Mouse (Mus musculus): ENCODE data around the gene Sept9.
A peak's percentile ranks its signal among the peaks of the same experiment; 100 is the strongest.

Sept9 gene

DNA sequence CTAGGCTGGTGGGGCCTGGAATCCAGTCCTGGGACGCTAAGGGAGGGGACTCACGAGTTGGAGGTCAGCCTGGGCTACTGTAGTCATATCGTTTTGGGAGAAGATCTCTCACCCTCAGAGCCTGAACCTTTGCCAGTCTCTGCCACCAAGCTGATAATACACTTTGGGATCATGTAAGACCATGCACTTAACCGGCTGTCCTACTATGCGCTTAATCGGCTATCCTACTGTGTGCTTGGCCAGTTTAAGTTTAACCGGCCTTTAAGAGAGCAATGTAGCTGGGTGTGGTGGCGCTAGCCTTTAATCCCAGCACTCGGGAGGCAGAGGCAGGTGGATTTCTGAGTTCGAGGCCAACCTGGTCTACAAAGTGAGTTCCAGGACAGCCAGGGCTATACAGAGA, 173.1 kb downstream of the Sept9 start:
- DNase-seq (ENCODE audit: low read depth, low spot score): no peak

DNA sequence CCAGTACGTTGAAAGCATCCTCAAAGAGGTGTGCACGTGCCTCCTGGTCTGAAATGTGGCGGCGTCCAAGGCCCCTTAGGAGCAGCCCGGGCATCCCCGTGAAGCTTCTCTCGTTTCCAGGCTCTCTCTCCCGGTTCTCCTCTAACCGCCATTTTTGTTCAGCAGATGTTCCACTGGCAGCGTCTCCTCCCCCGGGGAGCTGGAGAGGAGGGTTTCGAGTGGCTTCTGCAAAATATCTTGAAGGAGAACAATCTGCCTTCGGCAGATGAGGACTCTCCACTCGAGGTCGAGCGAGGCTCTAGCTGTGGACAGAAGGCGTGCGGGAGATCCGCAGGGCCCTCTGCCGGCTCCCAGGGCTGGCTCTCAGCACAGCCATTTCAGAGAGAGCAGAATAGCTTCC, 173.7 kb downstream of the Sept9 start:
- DNase-seq (ENCODE audit: low read depth, low spot score): no peak

DNA sequence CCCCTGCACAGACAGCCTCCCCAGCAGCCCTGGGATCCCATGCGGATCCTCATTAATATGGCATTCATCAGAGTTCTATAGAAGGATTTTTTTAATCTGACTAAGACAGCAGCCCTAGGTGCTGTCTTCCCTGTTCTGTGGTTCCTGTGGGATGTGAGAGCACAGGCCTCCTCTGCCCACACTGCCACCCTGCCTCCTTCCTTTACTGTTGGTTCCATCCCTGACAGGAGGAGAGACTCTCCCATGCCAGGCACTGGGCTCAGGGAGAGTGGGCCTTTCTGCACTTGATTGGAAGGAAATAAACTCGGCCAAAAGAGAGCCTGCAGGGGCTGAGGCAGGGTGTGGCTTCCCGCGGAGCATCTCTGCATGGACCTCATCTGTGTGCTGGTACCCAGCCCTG, 174.4 kb downstream of the Sept9 start:
- DNase-seq (ENCODE audit: low read depth, low spot score): no peak

DNA sequence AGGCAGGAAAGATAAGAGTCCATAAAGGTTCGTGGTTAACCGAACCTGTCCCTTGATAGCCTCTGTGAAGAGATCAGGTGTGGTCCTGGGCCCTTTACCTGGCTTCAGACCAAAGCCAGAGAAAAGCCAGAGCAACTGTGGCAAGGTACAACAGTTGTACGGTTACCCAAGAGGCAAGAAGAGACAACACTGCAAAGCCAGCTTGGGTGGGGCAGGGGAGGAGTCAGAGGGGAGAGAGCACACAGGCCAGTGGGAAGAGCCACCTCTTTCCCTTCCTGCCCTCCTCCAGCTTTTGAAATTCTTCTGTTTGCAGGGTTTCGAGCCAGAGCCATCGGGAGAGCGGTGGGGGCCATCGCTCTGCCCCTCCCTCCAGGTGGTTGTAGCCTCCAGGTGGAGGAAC, 174.8 kb downstream of the Sept9 start:
- DNase-seq (ENCODE audit: low read depth, low spot score): no peak

DNA sequence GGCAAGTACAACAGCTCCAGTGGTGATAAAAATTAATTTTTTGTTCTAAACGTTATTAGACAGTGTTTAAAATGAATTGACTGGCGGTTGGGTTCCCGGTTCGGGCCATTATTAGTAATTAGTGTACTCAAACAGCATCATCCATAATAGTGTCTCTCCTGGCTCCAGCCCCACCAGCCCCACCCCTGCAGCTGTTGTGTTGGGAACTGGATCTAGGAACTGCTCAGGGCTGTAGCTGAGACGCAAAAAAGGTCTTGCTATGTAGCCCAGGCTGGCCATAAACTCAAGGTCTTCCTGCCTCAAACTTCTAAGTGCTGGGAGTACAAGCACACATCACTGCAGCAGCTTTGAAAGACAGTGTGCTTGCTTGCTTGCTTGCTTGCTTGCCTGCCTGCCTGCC, 180.3 kb downstream of the Sept9 start:
- no peak for DNase-seq (ENCODE audit: low read depth, low spot score)

DNA sequence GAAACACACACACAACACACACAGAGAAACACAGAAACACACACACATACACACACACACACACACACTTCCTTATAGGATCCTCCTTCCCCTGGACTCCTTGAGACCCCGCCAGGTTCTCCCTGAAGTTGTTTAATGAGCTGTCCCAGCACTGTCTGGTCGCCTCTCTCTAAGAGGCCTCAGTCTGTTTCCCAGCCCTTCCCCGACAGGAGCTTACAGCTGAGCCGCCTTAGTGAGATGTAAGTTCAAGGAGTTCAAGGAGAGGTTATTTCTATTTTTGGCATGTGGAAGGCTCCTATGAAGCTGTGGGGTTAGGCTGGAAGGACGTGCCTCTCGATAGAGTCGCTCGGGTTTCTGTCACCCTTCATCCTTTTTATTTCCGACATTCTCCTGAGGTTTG, 184.8 kb downstream of the Sept9 start:
- DNase-seq (ENCODE audit: low read depth, low spot score): peak; percentile 89

DNA sequence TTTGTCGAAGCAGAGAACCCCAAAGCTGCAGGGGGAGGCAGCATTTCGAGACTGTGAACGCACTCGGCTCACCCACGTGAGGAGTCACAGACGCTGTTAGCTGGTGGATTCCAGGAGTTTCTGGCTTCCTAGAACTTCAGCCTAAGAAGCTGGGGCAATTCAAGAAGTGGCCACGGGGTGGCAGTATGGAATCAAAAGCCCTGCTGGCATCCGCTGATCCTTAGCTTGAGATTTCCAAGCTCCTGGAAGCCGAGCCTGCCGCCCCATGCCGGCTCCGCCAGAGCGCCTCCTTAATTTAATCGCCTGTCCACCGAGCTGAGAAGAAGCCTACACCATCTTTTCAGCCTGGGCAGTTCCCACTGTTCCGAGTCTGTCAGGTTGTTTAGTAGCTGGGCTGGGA, 185.4 kb downstream of the Sept9 start:
- DNase-seq (ENCODE audit: low read depth, low spot score): peak; percentile 84

DNA sequence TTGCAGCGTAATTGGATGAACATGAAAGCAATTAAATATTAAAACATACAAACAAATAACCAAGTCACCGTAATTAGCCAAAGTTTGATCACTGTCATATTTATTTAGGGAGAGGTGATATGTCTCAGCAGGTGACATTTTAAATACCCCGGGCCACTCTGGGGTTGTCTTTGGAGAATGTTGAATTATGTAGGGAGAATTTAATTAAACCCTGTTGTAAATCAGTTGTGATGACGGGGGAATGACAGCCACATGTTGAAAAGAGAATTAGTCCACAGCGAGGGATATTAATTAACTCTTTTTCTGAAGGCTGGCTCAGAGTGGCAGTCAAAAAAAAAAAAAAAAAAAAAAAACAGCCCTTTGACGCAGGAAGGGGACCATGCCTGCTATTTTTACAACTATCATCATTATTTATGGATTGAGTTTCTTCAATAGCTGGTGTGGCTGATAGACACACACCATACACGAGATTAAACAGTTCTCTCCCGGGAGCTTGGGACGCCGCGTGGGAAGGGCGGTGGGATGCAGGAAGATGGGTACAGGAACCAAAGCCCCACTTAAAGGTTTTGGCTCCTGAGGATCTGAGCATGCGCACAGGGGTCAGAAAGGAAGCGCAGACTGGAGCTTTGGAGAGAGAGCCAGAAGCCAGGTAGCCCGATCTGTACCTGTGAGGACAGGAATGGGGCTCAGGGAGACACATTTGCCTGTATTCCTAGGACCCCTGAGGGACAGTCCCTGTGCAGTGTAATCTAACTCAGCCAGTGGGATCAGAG, 186.1 kb downstream of the Sept9 start:
- no peak for DNase-seq (ENCODE audit: low read depth, low spot score)

DNA sequence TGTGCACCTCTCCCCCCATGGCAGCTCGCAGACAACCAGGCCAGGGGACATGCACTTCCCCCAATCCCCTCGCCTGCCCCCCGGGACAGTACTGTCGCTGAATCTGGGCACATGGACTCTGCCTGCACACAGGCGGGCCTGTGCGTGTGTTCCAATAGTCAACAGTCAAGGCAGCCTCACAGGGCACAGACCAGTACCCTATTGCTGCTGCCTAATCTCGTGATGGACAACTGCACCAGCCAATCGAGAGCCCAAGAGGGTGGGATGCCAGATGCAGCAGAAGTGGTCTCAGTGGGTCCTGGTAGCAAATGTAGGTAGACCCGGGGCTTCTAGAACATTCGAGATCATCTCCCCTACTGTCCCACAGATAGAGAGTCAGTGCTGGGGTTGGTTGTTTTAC, 187.8 kb downstream of the Sept9 start:
- DNase-seq (ENCODE audit: low read depth, low spot score): no peak

DNA sequence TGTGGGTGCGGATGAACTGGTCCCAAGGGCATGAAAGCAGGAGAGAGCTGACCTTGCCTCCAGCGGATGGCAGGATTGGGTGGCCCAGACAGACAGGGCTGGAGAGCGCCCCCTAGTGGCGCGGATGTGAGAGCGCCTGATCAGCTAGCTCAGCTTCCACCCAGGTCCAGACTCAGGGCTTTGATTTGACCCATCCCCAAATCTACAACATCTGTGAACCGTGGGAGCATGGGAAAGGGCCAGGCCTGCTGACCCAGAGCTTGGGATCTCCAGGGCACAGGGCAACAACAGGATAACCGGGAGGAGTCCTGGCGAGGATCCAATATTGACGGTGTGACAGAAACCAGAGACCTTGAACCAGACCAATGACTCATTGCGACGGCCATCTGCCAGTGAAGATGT, 190.5 kb downstream of the Sept9 start:
- no peak for DNase-seq (ENCODE audit: low read depth, low spot score)

DNA sequence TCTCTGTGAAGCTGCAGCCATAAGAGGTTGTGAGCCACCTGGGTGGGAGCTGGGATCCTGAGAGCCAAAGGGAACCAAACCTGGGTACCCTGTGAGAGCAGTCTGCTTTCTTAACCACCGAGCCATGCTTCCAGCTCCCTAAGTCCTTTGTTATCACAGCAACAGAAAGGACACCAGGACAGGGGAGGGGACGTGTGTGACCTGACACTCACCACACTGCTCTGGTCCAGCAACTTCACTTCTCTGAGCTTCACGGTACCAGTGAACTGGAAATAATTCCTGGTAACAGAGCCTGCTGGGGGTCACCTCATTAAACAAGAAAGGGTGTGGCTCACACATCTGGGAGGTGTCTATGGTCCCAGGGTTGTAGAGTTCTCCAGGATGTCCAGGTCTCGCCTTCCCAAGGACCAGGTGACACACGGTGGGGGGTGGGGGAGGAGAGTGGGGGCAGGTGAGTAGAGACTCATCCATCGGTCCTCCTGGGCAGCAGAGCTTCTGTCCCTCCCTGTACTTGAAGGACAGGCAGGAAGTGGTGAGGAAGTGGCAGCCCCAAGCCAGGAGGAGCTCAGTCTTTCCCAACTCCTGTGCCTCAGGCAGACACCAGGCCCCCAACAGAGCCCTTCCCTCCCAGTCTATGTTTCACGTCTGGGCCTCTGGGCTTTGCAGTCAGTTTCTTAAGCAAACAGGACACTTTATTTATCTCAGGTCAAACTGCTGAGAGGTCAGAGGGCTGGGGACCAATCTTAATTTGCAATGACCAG, 191.5 kb downstream of the Sept9 start:
- no peak for DNase-seq (ENCODE audit: low read depth, low spot score)

DNA sequence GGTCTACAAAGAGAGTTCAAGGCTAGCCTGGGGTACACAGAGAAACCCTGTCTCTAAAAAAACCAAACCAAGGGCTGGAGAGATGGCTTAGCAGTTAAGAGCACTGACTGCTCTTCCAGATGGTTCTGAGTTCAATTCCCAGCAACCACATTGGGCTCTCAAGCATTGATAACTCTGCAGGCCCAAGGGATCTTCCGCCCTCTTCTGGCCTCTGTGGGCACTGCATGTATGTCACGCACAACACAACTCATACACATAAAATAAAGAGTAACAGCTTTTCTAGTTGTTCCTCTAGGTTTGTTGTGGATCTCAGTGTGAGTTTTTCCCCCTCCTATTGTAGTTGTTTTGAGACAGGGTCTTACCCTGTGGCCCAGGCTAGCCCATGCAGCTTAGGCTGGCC, 192.8 kb downstream of the Sept9 start:
- DNase-seq (ENCODE audit: low read depth, low spot score): no peak

DNA sequence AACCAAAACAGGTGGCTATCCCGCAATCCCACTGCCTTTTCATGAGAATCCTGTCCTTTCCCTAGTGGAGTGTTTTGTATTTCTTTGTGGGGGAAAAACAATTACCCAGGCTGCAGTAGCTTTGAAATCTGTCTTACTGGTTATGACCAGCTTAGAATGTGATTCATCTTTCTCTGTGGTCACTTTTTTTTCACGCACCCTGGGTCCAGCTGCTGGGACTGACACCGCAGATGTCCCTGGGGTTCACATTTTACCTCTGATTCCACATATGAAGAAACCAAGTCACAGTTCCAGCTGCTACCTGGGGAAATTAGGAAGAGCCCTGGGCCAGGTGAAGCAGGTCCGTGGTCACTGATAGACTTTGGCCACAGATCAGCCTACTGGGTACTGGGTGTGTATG, 194.3 kb downstream of the Sept9 start:
- DNase-seq (ENCODE audit: low read depth, low spot score): no peak

DNA sequence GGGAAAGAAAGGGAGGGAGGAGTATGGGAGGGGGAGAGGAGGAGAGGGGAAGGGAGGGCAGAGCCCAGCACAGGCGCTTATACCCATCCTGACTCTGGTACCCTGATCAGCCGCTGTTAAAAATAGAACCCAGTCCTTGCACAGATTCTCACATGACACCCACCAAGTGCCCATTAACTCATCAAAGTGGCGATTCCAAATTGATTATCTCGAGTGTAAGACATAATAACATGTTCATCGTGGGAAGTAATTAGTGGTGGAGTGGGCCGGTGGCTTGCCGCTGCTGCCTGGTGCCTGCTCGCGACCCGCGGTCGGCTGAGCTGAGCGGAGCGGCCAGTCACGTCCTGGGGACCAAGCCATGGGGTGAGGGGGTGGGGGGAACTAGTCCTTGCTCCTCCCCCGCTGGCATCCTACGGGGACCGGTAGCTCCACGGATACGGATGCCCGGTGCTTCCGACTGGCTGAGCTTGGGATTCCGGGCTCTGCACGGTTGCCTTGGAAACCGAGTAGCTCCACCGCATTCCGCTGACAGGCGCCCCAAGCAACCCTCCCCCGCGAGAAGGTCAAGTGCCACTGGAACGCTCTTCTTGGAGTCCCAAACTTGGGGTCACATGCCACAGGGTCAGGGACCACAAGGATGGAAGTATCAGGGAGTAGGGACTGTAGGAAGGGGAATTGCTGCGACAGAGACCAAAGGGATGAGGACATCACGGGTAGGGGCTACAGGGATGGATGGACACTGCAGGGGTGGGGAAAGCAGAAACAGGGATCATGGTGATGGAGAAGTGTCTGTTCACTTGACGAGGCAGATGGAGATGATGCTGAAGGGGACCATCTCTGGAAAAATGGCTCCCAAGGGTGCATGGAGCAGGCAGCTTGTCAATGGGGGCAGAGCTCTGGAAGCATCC, 195.0 kb downstream of the Sept9 start:
- no peak for DNase-seq (ENCODE audit: low read depth, low spot score)

DNA sequence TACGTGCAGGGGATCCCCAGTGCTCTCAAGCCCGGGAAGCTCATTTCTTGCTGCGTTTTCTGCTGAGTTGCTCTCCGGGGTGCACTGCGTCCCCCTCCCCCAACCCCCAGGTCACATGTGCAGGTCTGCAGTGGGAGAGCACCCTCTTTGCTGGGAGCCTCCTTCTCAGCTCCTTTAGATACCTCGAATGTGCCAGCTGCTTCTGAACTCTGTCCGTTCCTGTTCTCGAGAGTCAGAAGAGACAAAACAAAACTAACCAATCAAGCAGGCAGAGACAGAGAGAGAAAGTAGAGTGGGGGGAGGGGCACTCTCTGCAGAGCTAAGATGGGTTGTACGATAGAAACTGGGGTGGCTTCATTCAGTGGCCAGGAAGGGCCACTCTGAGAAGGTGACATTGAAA, 195.8 kb downstream of the Sept9 start:
- DNase-seq (ENCODE audit: low read depth, low spot score): no peak

DNA sequence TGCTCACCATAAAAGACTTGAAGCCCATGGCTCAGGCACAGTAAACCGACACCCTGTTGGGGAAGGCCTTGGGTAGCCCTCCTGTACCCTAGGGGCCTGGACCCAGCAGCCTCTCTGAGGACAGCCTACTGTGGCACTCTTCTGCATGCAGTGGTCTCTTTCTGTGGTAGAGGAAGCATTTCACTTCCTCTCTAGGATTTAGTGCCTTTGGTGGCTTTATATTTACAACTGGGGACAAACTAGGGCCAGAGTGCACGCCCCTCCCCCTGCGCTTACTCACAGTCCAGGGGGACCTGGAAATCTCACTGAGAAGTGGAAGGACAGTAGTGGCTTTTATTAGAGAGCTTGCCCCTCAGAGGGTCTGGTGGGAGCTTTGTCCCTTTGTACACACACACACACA, 197.5 kb downstream of the Sept9 start:
- DNase-seq (ENCODE audit: low read depth, low spot score): no peak

DNA sequence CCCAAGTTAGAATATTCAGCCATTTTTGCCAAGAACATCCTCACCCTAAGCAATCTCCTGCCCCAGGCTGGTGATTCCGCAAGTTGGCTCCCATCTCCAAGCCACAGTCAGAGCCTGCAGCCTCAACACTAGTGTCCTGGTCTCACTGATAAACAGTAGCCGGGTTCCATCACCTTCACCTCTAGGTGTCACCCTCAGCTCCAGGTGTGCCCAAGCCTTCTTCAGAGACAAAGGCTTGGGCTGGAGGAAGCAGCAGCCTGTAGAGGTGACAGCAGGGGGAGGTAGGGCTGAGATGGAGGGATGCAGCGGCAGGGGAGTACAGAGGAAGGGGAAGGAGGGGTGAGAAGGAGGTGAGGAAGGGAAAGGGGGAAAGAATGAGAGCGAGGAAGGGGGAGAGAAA, 198.3 kb downstream of the Sept9 start:
- DNase-seq (ENCODE audit: low read depth, low spot score): no peak

DNA sequence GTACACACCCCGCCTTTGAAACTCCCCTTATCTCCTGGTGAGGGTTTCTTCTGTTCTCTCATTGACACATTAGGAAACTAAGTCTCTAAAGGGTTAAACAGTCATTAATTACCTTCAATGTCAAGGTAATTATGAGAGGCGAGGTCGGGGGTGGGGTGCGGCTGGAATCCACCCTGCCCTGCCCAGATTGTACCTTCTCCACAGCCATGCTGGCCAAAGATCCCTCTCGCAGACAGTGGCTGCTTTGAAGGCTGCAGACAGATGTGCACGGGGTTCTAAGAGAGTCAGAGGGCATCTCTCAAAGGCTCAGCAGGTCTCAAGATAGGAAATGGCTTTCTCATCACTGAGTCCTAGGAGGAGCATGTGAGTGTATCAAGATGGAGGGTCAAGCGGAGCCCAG, 198.7 kb downstream of the Sept9 start:
- no peak for DNase-seq (ENCODE audit: low read depth, low spot score)

DNA sequence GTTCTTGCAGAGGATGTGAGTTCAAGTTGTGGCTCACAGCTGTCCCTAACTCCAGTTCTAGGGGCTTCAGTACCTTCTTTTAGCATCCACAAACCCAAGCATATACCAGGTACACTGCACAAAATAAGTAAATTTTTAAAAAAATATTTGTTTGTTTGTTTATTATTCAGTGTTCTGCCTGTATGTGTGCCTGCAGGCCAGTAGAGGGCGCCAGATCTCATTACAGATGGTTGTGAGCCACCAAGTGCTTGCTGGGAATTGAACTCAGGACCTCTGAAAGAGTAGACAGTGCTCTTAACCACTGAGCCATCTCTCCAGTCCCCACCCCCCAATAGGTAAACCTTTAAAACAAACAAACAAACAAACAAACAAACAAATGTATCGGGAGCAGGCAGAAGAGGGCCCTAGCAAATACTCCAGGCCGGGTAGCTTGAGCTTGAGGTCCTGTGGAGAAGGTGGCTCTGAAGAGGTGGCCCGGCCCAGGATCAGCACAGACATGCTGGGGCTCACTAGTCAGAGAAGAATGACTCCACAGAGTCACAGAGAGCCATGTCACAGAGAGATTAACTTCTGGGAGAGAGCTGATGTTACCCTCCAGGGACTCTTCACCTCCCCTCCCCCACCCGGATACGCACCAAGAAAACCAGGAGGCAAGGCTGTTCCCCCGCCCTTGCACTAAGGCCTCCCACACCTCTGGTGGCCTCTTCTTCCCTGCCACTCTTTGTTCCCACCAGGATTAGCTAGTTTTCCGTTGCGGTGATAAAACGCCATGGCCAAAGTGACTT, 202.3 kb downstream of the Sept9 start:
- no peak for DNase-seq (ENCODE audit: low read depth, low spot score)

DNA sequence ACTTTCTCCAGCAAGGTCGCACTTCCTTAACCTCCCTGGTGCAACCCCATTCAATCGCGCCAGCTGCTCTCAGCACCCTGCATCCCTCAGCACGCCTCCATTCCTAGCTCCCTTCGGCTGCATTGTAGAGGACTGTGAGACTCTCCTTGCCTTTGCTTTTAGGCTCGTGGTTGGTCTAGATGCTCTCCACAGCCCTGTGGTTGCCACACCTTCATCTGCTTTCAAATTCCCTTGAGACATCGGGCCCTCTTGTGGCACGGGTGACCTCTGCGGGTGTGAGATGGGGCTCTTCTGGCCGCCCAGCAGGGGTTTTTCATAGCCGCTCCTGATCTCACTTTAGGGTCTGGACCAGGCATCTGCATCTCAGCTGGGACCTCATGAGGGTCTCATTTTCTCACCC, 203.1 kb downstream of the Sept9 start:
- DNase-seq (ENCODE audit: low read depth, low spot score): no peak

DNA sequence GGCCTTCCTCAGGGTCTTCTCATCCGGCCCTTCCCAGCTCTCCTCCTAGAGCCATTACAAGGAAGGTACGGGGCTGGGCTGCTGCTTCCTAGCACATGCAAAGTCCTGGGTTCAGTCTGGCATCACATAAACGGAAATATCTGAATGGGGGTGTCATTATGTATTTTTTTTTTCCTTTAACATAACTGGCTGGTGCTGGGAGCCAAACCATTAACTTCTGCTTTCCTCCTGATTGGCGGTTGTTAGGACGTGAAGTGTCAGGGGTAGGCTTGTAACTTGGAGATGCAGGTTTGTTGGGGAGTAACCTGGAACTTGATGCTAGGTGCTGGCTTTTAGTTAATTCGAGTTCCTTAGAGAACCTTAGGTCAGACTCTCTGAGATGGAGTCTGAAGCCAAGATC, 203.6 kb downstream of the Sept9 start:
- DNase-seq (ENCODE audit: low read depth, low spot score): no peak

DNA sequence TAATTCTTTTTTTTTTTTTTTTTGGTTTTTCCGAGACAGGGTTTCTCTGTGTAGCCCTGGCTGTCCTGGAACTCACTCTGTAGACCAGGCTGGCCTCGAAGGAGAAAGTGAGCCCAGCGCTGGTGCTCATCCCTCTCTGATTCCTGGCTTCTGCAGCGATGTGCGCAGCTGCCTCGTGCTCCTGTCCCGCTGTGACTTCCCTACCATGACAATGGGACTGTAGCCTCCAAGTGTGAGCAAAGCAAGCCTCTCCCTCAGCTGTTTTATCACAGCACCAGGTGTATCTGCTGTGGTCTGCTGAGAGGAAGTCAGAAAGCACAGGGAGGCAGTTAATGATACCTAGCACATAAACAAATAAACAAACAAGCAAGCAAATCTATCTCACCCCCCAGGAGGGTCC, 204.3 kb downstream of the Sept9 start:
- no peak for DNase-seq (ENCODE audit: low read depth, low spot score)
